Mouse (Mus musculus) heart, embryonic 14.5 days (tissue): ENCODE data around the gene Gpatch8. TPM values are rescaled to one million over a fixed set of nuclear protein-coding genes. Genes with fewer than 3 reads are reported as not detected.
"Not testable (repeated sequence)": the region's sequence is repeated elsewhere in the genome, so short reads cannot be mapped to it uniquely, and the experiment has no call there.

Experiments used
- ATAC-seq: fragments of 200-750 bp; cut with Nextera tagmentation; 2 replicates; pipeline ENCODE4 v1.8.0; 2017; ENCODE audit warnings: low read depth, moderate TSS enrichment; ENCODE audit not compliant: insufficient number of reproducible peaks, insufficient read depth, low FRiP score
- H3K27ac ChIP-seq, 2 experiments: fragments of 200-500 bp in 1 of 2; fragments of 300-500 bp in 1 of 2; sonication (generic) in 1 of 2; replicated peaks in 1 of 2; 2 replicates each; pipeline ENCODE4 v1.5.1; 2012 to 2014; ENCODE audit warnings: low read depth in 2 of 2, low read length in 2 of 2, control low read depth in 1 of 2, mild to moderate bottlenecking in 1 of 2, mixed read lengths in 1 of 2; ENCODE audit not compliant: control insufficient read depth in 1 of 2, insufficient read depth in 1 of 2
- H3K27me3 ChIP-seq: fragments of 300-500 bp; sonication (generic); 2 replicates; pipeline ENCODE4 v1.6.1; 2014; ENCODE audit warnings: mild to moderate bottlenecking, low read length, control low read depth; ENCODE audit not compliant: control insufficient read depth, insufficient read depth
- H3K36me3 ChIP-seq: fragments of 300-500 bp; sonication (generic); 2 replicates; pipeline ENCODE4 v1.6.1; 2014; ENCODE audit warnings: mild to moderate bottlenecking, control low read depth, low read length, mixed read lengths; ENCODE audit not compliant: control insufficient read depth, insufficient read depth
- H3K4me1 ChIP-seq, 2 experiments: fragments of 200-500 bp in 1 of 2; fragments of 300-500 bp in 1 of 2; sonication (generic) in 1 of 2; 2 replicates each; pipeline ENCODE4 v1.6.1; 2012 to 2014; ENCODE audit warnings: low read length in 2 of 2, control low read depth in 1 of 2, mixed read lengths in 1 of 2; ENCODE audit not compliant: control insufficient read depth in 2 of 2, insufficient read depth in 2 of 2
- H3K4me2 ChIP-seq: fragments of 300-500 bp; sonication (generic); 2 replicates; pipeline ENCODE4 v1.6.1; 2014; ENCODE audit warnings: mild to moderate bottlenecking, low read length
- H3K4me3 ChIP-seq, 2 experiments: fragments of 200-500 bp in 1 of 2; fragments of 300-500 bp in 1 of 2; sonication (generic) in 1 of 2; 2 replicates each; pipeline ENCODE4 v1.5.1; 2012 to 2014; ENCODE audit warnings: low read length in 2 of 2, mild to moderate bottlenecking in 2 of 2, control low read depth in 1 of 2, low read depth in 1 of 2, moderate library complexity in 1 of 2; ENCODE audit not compliant: control insufficient read depth in 1 of 2, insufficient read depth in 1 of 2
- H3K9ac ChIP-seq: fragments of 300-500 bp; sonication (generic); 2 replicates; pipeline ENCODE4 v1.6.1; 2014; ENCODE audit warnings: mild to moderate bottlenecking, low read length
- H3K9me3 ChIP-seq: fragments of 300-500 bp; sonication (generic); 2 replicates; pipeline ENCODE4 v1.6.1; 2016; ENCODE audit warnings: low read length, control low read depth; ENCODE audit not compliant: control insufficient read depth
- WGBS: fragments of 180-500 bp; shearing (Covaris S2); extraction: QIAGEN DNeasy Blood & Tissue Kit; methylation state at CpG from one replicate; pipeline ENCODE4 v1.1.7; 2014; 5-methylcytosine and 5-hydroxymethylcytosine counted together
- polyA plus RNA-seq: library from polyadenylated mRNA; unstranded; fragments of >200 nt; fragmentation: Nextera tagmentation; extraction: Ambion mirVana; gene quantifications from 2 replicates; pipeline ENCODE4 v1.2.1, GENCODE M21; 2014

The Gpatch8 gene
- polyA plus RNA-seq, 1 experiment from 2014 or later, result 30.7 TPM

DNA sequence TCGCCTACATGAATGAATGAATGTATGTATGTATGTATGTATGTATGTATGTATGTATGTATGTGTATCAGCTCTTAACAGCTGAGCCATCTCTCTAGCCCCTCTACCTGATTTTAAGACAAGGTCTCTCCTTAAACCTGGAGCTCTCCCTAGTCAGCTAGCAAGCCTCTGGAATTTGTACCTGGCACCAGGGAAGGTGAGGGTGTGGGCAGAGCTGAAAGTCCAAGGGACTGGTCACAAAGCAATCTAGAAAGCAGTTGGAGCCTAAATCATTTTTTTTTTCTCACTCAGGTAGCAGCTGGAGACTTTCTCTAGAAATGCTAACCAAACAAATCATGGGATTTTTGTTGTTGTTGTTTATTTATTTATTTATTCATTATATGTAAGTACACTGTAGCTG is 1.2 kb upstream of the Gpatch8 start:
- no peak overlapping the region for H3K27ac ChIP-seq
- H3K4me1 ChIP-seq, result peaks cover 2 to 15% of the 10 kb centered on the region in 2 experiments
- H3K4me2 ChIP-seq, result no peak overlapping the region
- H3K4me3 ChIP-seq, result no peak overlapping the region
- no peak overlapping the region for H3K9ac ChIP-seq
- H3K36me3 ChIP-seq, result no peaks in the 10 kb centered on the region
- WGBS, result 100% methylated on average over 1 of the region's 1 CpGs
- ATAC-seq, result no peak
- no peaks in the 10 kb centered on the region for H3K27me3 ChIP-seq
- no peaks in the 10 kb centered on the region for H3K9me3 ChIP-seq

DNA sequence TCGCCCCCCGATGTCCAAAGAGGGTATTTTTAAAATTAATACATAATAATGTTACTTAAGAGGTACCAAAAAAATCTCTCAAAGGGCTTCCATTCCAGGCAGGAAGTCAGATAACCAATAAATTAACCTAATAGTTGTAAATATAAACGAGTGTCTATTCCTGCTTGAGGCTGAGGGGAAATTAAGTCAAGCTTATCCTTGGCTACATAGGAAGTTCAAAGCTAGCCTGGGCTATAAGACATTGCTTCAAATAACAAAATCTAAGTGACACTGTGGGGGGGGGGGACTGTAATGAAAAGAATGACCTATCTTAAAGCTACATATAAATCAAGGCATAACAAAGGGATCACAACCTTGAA is 503 bp upstream of the Gpatch8 start:
- H3K27ac ChIP-seq, result peak overlapping the region in 1 of 2 experiments; percentile 92; a peak in 2 of 4 replicates
- WGBS, result 20% methylated on average over 3 of the region's 3 CpGs

GRCm38 (mm10) chr11:102555400-102556030 is 677 bp downstream of the Gpatch8 start:
- H3K9ac ChIP-seq, result peak overlapping the region; percentile 96

More for the DNA sequence above, 503 bp upstream of the Gpatch8 start:
- Histone ChIP-seq H3K36me3 (no peaks in the 10 kb centered on the region), H3K27me3 (no peaks in the 10 kb centered on the region), H3K4me3 (peak overlapping the region in 1 of 2 experiments; percentile 91; a peak in 2 of 4 replicates), H3K9ac (peak overlapping the region; percentile 96), H3K4me2 (peak overlapping the region; percentile 64), H3K4me1 (peaks cover 2 to 15% of the 10 kb centered on the region in 2 experiments), H3K9me3 (no peaks in the 10 kb centered on the region)
- no peak for ATAC-seq

DNA sequence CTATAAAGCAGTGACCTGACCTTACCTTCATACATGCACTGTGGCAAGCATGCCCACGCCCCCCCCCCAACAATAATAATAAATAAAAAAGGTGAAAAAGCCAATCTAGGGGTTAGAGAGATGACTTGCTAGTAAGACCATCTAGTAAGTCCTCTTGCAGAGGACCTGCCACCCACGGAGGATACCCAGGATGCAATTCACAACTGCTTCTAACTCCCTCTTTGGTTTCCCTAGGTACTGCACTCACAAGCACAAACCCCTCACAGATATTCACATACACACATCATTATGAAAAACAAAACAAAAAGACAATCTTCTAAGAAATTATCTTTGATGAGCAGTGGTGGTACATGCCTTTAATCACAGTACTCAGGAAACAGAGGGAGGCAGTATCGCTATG is 4.1 kb downstream of the Gpatch8 start:
- no peak overlapping the region for H3K27ac ChIP-seq
- 95% methylated on average over 3 of the region's 3 CpGs for WGBS
- no peaks in the 10 kb centered on the region for H3K9me3 ChIP-seq
- H3K27me3 ChIP-seq, result no peaks in the 10 kb centered on the region
- H3K4me3 ChIP-seq, result no peak overlapping the region
- peaks cover 2 to 15% of the 10 kb centered on the region in 2 experiments for H3K4me1 ChIP-seq
- H3K4me2 ChIP-seq, result no peak overlapping the region
- no peak for ATAC-seq
- H3K9ac ChIP-seq, result no peak overlapping the region
- peaks cover 8% of the 10 kb centered on the region; the same call in 1 of the 2 replicates for H3K36me3 ChIP-seq

More at GRCm38 (mm10) chr11:102555400-102556030, 677 bp downstream of the Gpatch8 start:
- ATAC-seq, result peak; percentile 33
- Histone ChIP-seq H3K4me1 (peaks cover 2 to 15% of the 10 kb centered on the region in 2 experiments), H3K9me3 (no peaks in the 10 kb centered on the region), H3K36me3 (0 out of 2 replicates have a peak, but pooled peaks cover 4% of the 10 kb centered on the region), H3K4me2 (peak overlapping the region; percentile 80), H3K27me3 (no peaks in the 10 kb centered on the region), H3K27ac (peak overlapping the region; percentile 80 to 92), H3K4me3 (peak overlapping the region; percentile 88 to 91)
- under 1% methylated on average over 39 of the region's 39 CpGs for WGBS

- Histone ChIP-seq H3K4me2 (no peak overlapping the region), H3K4me1 (peaks cover 2 to 15% of the 10 kb centered on the region in 2 experiments), H3K27ac (no peak overlapping the region), H3K27me3 (no peaks in the 10 kb centered on the region), H3K4me3 (no peak overlapping the region), H3K36me3 (peaks cover 10% of the 10 kb centered on the region; the same call in 1 of the 2 replicates), H3K9ac (no peak overlapping the region), H3K9me3 (no peaks in the 10 kb centered on the region)
- no peak for ATAC-seq
Measured at GRCm38 (mm10) chr11:102551176-102551575, 5.0 kb downstream of the Gpatch8 start.

DNA sequence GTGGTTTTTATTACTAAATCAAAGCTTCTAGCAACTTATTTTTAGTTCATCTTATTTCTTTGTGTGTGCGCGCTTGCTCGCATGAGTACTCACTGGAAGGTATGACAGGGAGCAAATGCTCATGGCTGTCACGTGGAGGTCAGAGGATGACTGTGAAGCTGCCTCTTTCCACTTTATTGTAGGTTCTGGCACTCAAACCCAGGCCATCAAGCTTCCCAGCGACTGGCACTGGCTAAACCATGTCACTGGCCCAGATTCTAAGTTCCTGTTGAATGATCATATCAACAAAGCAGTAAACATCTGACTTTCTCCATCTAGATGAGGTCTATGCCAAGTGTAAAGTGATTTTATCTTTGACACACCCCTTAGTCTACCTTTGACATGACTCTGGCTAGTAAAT is 14.7 kb downstream of the Gpatch8 start:
- Histone ChIP-seq H3K4me3 (no peak overlapping the region), H3K27ac (no peak overlapping the region)
- 93% methylated on average over 5 of the region's 5 CpGs for WGBS

GRCm38 (mm10) chr11:102540286-102540685 is 15.9 kb downstream of the Gpatch8 start:
- not testable (repeated sequence) for H3K4me2 ChIP-seq, H3K27ac ChIP-seq

More for the DNA sequence above, 14.7 kb downstream of the Gpatch8 start:
- Histone ChIP-seq H3K27me3 (no peaks in the 10 kb centered on the region), H3K9me3 (no peaks in the 10 kb centered on the region), H3K36me3 (peaks cover 29% of the 10 kb centered on the region), H3K4me1 (peaks cover 2 to 8% of the 10 kb centered on the region in 2 experiments; a peak in 2 of 4 replicates), H3K4me2 (no peak overlapping the region), H3K9ac (no peak overlapping the region)
- no peak for ATAC-seq

DNA sequence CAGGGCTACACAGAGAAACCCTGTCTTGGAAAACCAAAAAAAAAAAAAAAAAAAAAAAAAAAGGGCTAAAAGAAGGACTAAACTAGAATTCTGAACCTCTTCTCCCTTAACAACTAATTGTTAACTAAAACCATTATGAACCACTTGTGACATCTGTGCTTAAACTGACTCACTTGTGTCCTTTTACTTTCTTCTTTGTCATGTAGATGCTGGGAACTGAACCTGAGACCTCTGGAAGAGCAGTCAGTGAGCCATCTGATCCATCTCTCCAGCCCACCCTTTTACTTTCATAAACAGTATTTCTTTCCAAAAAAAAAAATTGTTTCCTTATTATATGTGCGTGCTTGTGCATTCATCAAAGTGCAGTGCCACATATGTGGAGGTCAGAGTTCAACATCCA is 16.5 kb downstream of the Gpatch8 start:
- H3K36me3 ChIP-seq, result peaks cover 36% of the 10 kb centered on the region
- H3K4me3 ChIP-seq, result no peak overlapping the region
- no peak overlapping the region for H3K27ac ChIP-seq
- ATAC-seq, result no peak
- peaks cover 2 to 8% of the 10 kb centered on the region in 2 experiments; a peak in 2 of 4 replicates for H3K4me1 ChIP-seq
- H3K9ac ChIP-seq, result no peak overlapping the region
- H3K4me2 ChIP-seq, result no peak overlapping the region
- no peaks in the 10 kb centered on the region for H3K9me3 ChIP-seq
- WGBS, result 93% methylated on average over 1 of the region's 1 CpGs
- H3K27me3 ChIP-seq, result no peaks in the 10 kb centered on the region

More at GRCm38 (mm10) chr11:102540286-102540685, 15.9 kb downstream of the Gpatch8 start:
- H3K36me3 ChIP-seq, result peaks cover 36% of the 10 kb centered on the region
- H3K27me3 ChIP-seq, H3K9me3 ChIP-seq, H3K4me3 ChIP-seq, H3K4me1 ChIP-seq, ATAC-seq, H3K9ac ChIP-seq: not testable (repeated sequence)
